20 mouse cellular contexts compared by ENCODE assay signal in genomic region chr2:5945629-5946028, GRCm38 (mm10).
"Had no signal": no experiment of that assay in that cellular context is flagged by ENCODE, and none has a peak within 500 bp of the region (broad histone marks: within the 10 kb centered on the region; RNA-seq: fewer than 3 reads in every experiment).

No protein-coding gene starts in this region.

- H3K36me3 ChIP-seq: intestine, embryonic 15.5 days; kidney, embryonic 15.5 days; midbrain, embryonic 10.5 days; midbrain, embryonic 13.5 days; neural tube, embryonic 12.5 days; neural tube, embryonic 15.5 days; stomach, embryonic 15.5 days had no signal

- H3K4me2 ChIP-seq: intestine, embryonic 15.5 days; kidney, embryonic 15.5 days; midbrain, embryonic 13.5 days; neural tube, embryonic 12.5 days; neural tube, embryonic 15.5 days; stomach, embryonic 15.5 days had no signal

- H3K27ac ChIP-seq: intestine, embryonic 15.5 days; kidney, embryonic 15.5 days; midbrain, embryonic 10.5 days; midbrain, embryonic 13.5 days; neural tube, embryonic 12.5 days; neural tube, embryonic 15.5 days; stomach, embryonic 15.5 days had no signal

- H3K4me1 ChIP-seq: intestine, embryonic 15.5 days had no signal

- ATAC-seq: hindbrain, embryonic 16.5 days; intestine, embryonic 15.5 days; midbrain, embryonic 13.5 days had no signal

- DNase-seq: kidney, adult 11 months; kidney, adult 8-10 months; kidney, postnatal 14 days; kidney, postnatal 4 days; layer of hippocampus, adult 9-11 months; lung, adult 2 months; lung, postnatal 14 days; lung, postnatal 4 days; right cerebral cortex, adult 18-20 months; right cerebral cortex, postnatal 25 days; spleen, adult 18-20 months; thymus, postnatal 25 days had no signal

- H3K9me3 ChIP-seq: intestine, embryonic 15.5 days; kidney, embryonic 15.5 days; midbrain, embryonic 10.5 days; midbrain, embryonic 13.5 days; neural tube, embryonic 12.5 days; neural tube, embryonic 15.5 days; stomach, embryonic 15.5 days had no signal

- H3K9ac ChIP-seq: intestine, embryonic 15.5 days; kidney, embryonic 15.5 days; midbrain, embryonic 13.5 days; neural tube, embryonic 12.5 days; neural tube, embryonic 15.5 days; stomach, embryonic 15.5 days had no signal

- H3K27me3 ChIP-seq: intestine, embryonic 15.5 days; kidney, embryonic 15.5 days; midbrain, embryonic 13.5 days; neural tube, embryonic 12.5 days; neural tube, embryonic 15.5 days; stomach, embryonic 15.5 days had no signal

- H3K4me3 ChIP-seq: intestine, embryonic 15.5 days; kidney, embryonic 15.5 days; midbrain, embryonic 10.5 days; midbrain, embryonic 13.5 days; neural tube, embryonic 12.5 days; neural tube, embryonic 15.5 days; stomach, embryonic 15.5 days had no signal
